30 mouse cellular contexts compared by ENCODE assay signal in genomic region chr8:118831026-118831425, GRCm38 (mm10).
DNase-seq lines count a peak whose midpoint lies in the region; ATAC-seq and TF ChIP-seq lines count a peak whose summit lies in the region.
"Had no signal": no experiment of that assay in that cellular context is flagged by ENCODE, and none has a peak within 500 bp of the region (broad histone marks: within the 10 kb centered on the region; RNA-seq: fewer than 3 reads in every experiment).

No protein-coding gene starts in this region.

- no peak for DNase-seq in forebrain, embryonic 10.5 days (ENCODE audit: extremely low spot score, low spot score)
- no peak for DNase-seq in forebrain, embryonic 14.5 days (ENCODE audit: low spot score)
- peak; percentile 5 for DNase-seq in hindbrain, embryonic 11.5 days (ENCODE audit: low spot score)
- DNase-seq in hindbrain, postnatal 0 days (ENCODE audit: low spot score) = no peak
- DNase-seq in hindbrain, embryonic 14.5 days (ENCODE audit: low spot score) = no peak
- DNase-seq in layer of hippocampus, adult 11-12 months (ENCODE audit: low spot score) = no peak
- DNase-seq: adrenal gland, adult 2 months; cerebellum, adult 2 months; cerebellum, postnatal 14 days; gastrocnemius, adult 2 months; gastrocnemius, postnatal 36 days; heart, adult 18-20 months; heart, postnatal 10 days; kidney, adult 18-20 months; kidney, postnatal 25 days; lung, embryonic 14.5 days; lung, postnatal 14 days; right cerebral cortex, postnatal 25 days; thymus, adult 2 months; thymus, postnatal 36 days had no signal

- H3K4me3 ChIP-seq in forebrain, embryonic 10.5 days = no peak overlapping the region
- no peak overlapping the region for H3K4me3 ChIP-seq in forebrain, embryonic 14.5 days (ENCODE audit: low read depth, low read length)
- H3K4me3 ChIP-seq in hindbrain, embryonic 11.5 days (ENCODE audit: low read depth, low read length) = no peak overlapping the region
- H3K4me3 ChIP-seq in hindbrain, postnatal 0 days (ENCODE audit: low read length) = no peak overlapping the region
- H3K4me3 ChIP-seq in midbrain, embryonic 13.5 days (replicated peaks) = no peak overlapping the region
- H3K4me3 ChIP-seq in midbrain, embryonic 16.5 days (ENCODE audit: low read depth, low read length) = no peak overlapping the region
- H3K4me3 ChIP-seq in hindbrain, embryonic 14.5 days (replicated peaks; ENCODE audit: low read length) = no peak overlapping the region
- H3K4me3 ChIP-seq: gastrocnemius, adult 2 months; heart, embryonic 13.5 days; kidney, embryonic 15.5 days; layer of hippocampus, adult 2 months; left cerebral cortex, adult 2 months; limb, embryonic 12.5 days; liver, embryonic 15.5 days had no signal

- H3K4me1 ChIP-seq in forebrain, embryonic 10.5 days = peaks cover 22% of the 10 kb centered on the region
- H3K4me1 ChIP-seq in forebrain, embryonic 14.5 days (ENCODE audit: control insufficient read depth, insufficient read depth, low read length) = no peaks in the 10 kb centered on the region
- H3K4me1 ChIP-seq in hindbrain, embryonic 11.5 days (replicated peaks; ENCODE audit: control insufficient read depth, insufficient read depth, low read length) = no peaks in the 10 kb centered on the region
- no peaks in the 10 kb centered on the region for H3K4me1 ChIP-seq in hindbrain, postnatal 0 days (ENCODE audit: insufficient read depth, low read length)
- H3K4me1 ChIP-seq in midbrain, embryonic 13.5 days (replicated peaks) = peaks cover 22% of the 10 kb centered on the region
- peaks cover 9% of the 10 kb centered on the region for H3K4me1 ChIP-seq in midbrain, embryonic 16.5 days (ENCODE audit: control insufficient read depth, insufficient read depth, low read length)
- H3K4me1 ChIP-seq in hindbrain, embryonic 14.5 days (replicated peaks; ENCODE audit: control insufficient read depth, insufficient read depth, low read length) = peaks cover 6% of the 10 kb centered on the region; the same call in 1 of the 2 replicates
- H3K4me1 ChIP-seq: limb, embryonic 12.5 days; liver, embryonic 15.5 days had no signal

- no peaks in the 10 kb centered on the region for H3K27me3 ChIP-seq in forebrain, embryonic 10.5 days (ENCODE audit: poor library complexity, severe bottlenecking)
- no peaks in the 10 kb centered on the region for H3K27me3 ChIP-seq in forebrain, embryonic 14.5 days (replicated peaks; ENCODE audit: control insufficient read depth, insufficient read depth, low read length)
- no peaks in the 10 kb centered on the region for H3K27me3 ChIP-seq in hindbrain, embryonic 11.5 days (ENCODE audit: control insufficient read depth, insufficient read depth, low read length)
- no peaks in the 10 kb centered on the region for H3K27me3 ChIP-seq in hindbrain, postnatal 0 days (ENCODE audit: insufficient read depth, low read length)
- no peaks in the 10 kb centered on the region for H3K27me3 ChIP-seq in midbrain, embryonic 13.5 days
- H3K27me3 ChIP-seq in midbrain, embryonic 16.5 days (ENCODE audit: control insufficient read depth, insufficient read depth, low read depth, low read length) = no peaks in the 10 kb centered on the region
- H3K27me3 ChIP-seq in hindbrain, embryonic 14.5 days (ENCODE audit: control insufficient read depth, insufficient read depth, low read length) = no peaks in the 10 kb centered on the region
- H3K27me3 ChIP-seq: CH12.LX; heart, embryonic 13.5 days; limb, embryonic 12.5 days; liver, embryonic 15.5 days had no signal

- WGBS in forebrain, embryonic 10.5 days = 82% methylated on average over 10 of the region's 10 CpGs
- WGBS in forebrain, embryonic 14.5 days = 81% methylated on average over 10 of the region's 10 CpGs
- WGBS in hindbrain, embryonic 11.5 days = 84% methylated on average over 10 of the region's 10 CpGs
- 74% methylated on average over 10 of the region's 10 CpGs for WGBS in hindbrain, postnatal 0 days
- WGBS in midbrain, embryonic 13.5 days = 81% methylated on average over 10 of the region's 10 CpGs
- 68% methylated on average over 10 of the region's 10 CpGs for WGBS in midbrain, embryonic 16.5 days
- WGBS in hindbrain, embryonic 14.5 days = 80% methylated on average over 10 of the region's 10 CpGs

- peak overlapping the region; percentile 68 for H3K27ac ChIP-seq in forebrain, embryonic 10.5 days
- H3K27ac ChIP-seq in forebrain, embryonic 14.5 days (ENCODE audit: low read depth, low read length) = no peak overlapping the region
- no peak overlapping the region for H3K27ac ChIP-seq in hindbrain, embryonic 11.5 days (ENCODE audit: low read depth, low read length)
- H3K27ac ChIP-seq in hindbrain, postnatal 0 days = no peak overlapping the region
- no peak overlapping the region for H3K27ac ChIP-seq in midbrain, embryonic 13.5 days
- no peak overlapping the region; the same call in 1 of the 2 replicates for H3K27ac ChIP-seq in midbrain, embryonic 16.5 days (ENCODE audit: low read length)
- H3K27ac ChIP-seq in hindbrain, embryonic 14.5 days = peak overlapping the region; percentile 38; the same call in 1 of the 2 replicates
- H3K27ac ChIP-seq: gastrocnemius, adult 2 months; heart, embryonic 13.5 days; kidney, embryonic 15.5 days; layer of hippocampus, adult 2 months; left cerebral cortex, adult 2 months; limb, embryonic 12.5 days; liver, embryonic 15.5 days had no signal

- H3K9ac ChIP-seq in forebrain, embryonic 14.5 days (ENCODE audit: low read length) = no peak overlapping the region
- H3K9ac ChIP-seq in hindbrain, embryonic 11.5 days (ENCODE audit: low read depth, low read length) = no peak overlapping the region
- H3K9ac ChIP-seq in hindbrain, postnatal 0 days (replicated peaks; ENCODE audit: low read length) = no peak overlapping the region
- 0 out of 2 replicates have a peak overlapping the region, but pooled peaks have one; percentile 28 for H3K9ac ChIP-seq in midbrain, embryonic 13.5 days (replicated peaks)
- H3K9ac ChIP-seq in midbrain, embryonic 16.5 days (ENCODE audit: low read depth, low read length) = no peak overlapping the region
- no peak overlapping the region for H3K9ac ChIP-seq in hindbrain, embryonic 14.5 days
- H3K9ac ChIP-seq: heart, embryonic 13.5 days; kidney, embryonic 15.5 days; limb, embryonic 12.5 days; liver, embryonic 15.5 days; lung, embryonic 14.5 days had no signal

- ATAC-seq in forebrain, embryonic 14.5 days = no peak
- no peak for ATAC-seq in hindbrain, embryonic 11.5 days (ENCODE audit: low FRiP score)
- ATAC-seq in hindbrain, postnatal 0 days = no peak
- peak; percentile 51; the same call in 1 of the 2 replicates for ATAC-seq in midbrain, embryonic 13.5 days
- ATAC-seq in midbrain, embryonic 16.5 days = no peak
- ATAC-seq in hindbrain, embryonic 14.5 days (ENCODE audit: low FRiP score) = no peak
- ATAC-seq: activated CD4-positive, CD25-positive, alpha-beta regulatory T cell, adult 4 months had no signal

- H3K36me3 ChIP-seq in forebrain, embryonic 10.5 days (replicated peaks) = no peaks in the 10 kb centered on the region
- no peaks in the 10 kb centered on the region for H3K36me3 ChIP-seq in forebrain, embryonic 14.5 days (ENCODE audit: control insufficient read depth, insufficient read depth, low read length)
- H3K36me3 ChIP-seq in hindbrain, embryonic 11.5 days (ENCODE audit: control insufficient read depth, insufficient read depth, low read length) = no peaks in the 10 kb centered on the region
- H3K36me3 ChIP-seq in hindbrain, postnatal 0 days (ENCODE audit: insufficient read depth, low read length) = no peaks in the 10 kb centered on the region
- H3K36me3 ChIP-seq in midbrain, embryonic 13.5 days = no peaks in the 10 kb centered on the region
- H3K36me3 ChIP-seq in midbrain, embryonic 16.5 days (ENCODE audit: control insufficient read depth, insufficient read depth, low read length) = no peaks in the 10 kb centered on the region
- no peaks in the 10 kb centered on the region for H3K36me3 ChIP-seq in hindbrain, embryonic 14.5 days (replicated peaks; ENCODE audit: control insufficient read depth, insufficient read depth)
- H3K36me3 ChIP-seq: heart, embryonic 13.5 days; kidney, embryonic 15.5 days; limb, embryonic 12.5 days; liver, embryonic 15.5 days had no signal

- TF ChIP-seq CTCF in hindbrain, postnatal 0 days (IDR thresholded peaks at IDR 0.05; ENCODE audit: low read depth) = no peak

- H3K9me3 ChIP-seq in forebrain, embryonic 10.5 days = no peaks in the 10 kb centered on the region
- H3K9me3 ChIP-seq in forebrain, embryonic 14.5 days (replicated peaks; ENCODE audit: control insufficient read depth, low read length) = no peaks in the 10 kb centered on the region
- H3K9me3 ChIP-seq in hindbrain, embryonic 11.5 days (ENCODE audit: control insufficient read depth, low read length) = no peaks in the 10 kb centered on the region
- H3K9me3 ChIP-seq in hindbrain, postnatal 0 days (ENCODE audit: low read length) = no peaks in the 10 kb centered on the region
- H3K9me3 ChIP-seq in midbrain, embryonic 13.5 days = no peaks in the 10 kb centered on the region
- H3K9me3 ChIP-seq in midbrain, embryonic 16.5 days (replicated peaks; ENCODE audit: control insufficient read depth, low read length, poor library complexity, severe bottlenecking) = no peaks in the 10 kb centered on the region
- H3K9me3 ChIP-seq in hindbrain, embryonic 14.5 days (ENCODE audit: control insufficient read depth, low read length) = no peaks in the 10 kb centered on the region
- H3K9me3 ChIP-seq: heart, embryonic 13.5 days; kidney, embryonic 15.5 days; limb, embryonic 12.5 days; liver, embryonic 15.5 days had no signal

- no peak overlapping the region for H3K4me2 ChIP-seq in forebrain, embryonic 14.5 days (ENCODE audit: low read length)
- no peak overlapping the region for H3K4me2 ChIP-seq in hindbrain, embryonic 11.5 days (replicated peaks; ENCODE audit: low read depth, low read length)
- no peak overlapping the region for H3K4me2 ChIP-seq in hindbrain, postnatal 0 days (ENCODE audit: low read depth, low read length)
- H3K4me2 ChIP-seq in midbrain, embryonic 13.5 days (replicated peaks) = no peak overlapping the region
- H3K4me2 ChIP-seq in midbrain, embryonic 16.5 days (ENCODE audit: low read length) = no peak overlapping the region
- H3K4me2 ChIP-seq in hindbrain, embryonic 14.5 days (replicated peaks) = no peak overlapping the region
- H3K4me2 ChIP-seq: limb, embryonic 12.5 days; liver, embryonic 15.5 days; lung, embryonic 14.5 days had no signal

Comparison
In these comparisons a context has a peak if more than half of its experiments do, and no peak if none do; other contexts are left out.
1. H3K27ac ChIP-seq: peak in forebrain, embryonic 10.5 days (single experiment) and hindbrain, embryonic 14.5 days (single experiment); none in forebrain, embryonic 14.5 days (single experiment), hindbrain, embryonic 11.5 days (single experiment), hindbrain, postnatal 0 days (single experiment), midbrain, embryonic 13.5 days (single experiment) and midbrain, embryonic 16.5 days (single experiment).